Mouse (Mus musculus): ENCODE data around the gene Ace. TPM values are rescaled to one million over a fixed set of nuclear protein-coding genes. Genes with fewer than 3 reads are reported as not detected.

Gene Ace
- polyA plus RNA-seq, 1 experiment, result 1.3 TPM

- H3K4me3 ChIP-seq, result no peak overlapping the region
- no peak overlapping the region for H3ac ChIP-seq (ENCODE audit: control insufficient read depth, insufficient read length)
- H3K27me3 ChIP-seq (ENCODE audit: control insufficient read depth, insufficient read depth, insufficient read length), result no peaks in the 10 kb centered on the region
- no peaks in the 10 kb centered on the region for H3K79me2 ChIP-seq (ENCODE audit: control insufficient read depth, insufficient read depth)
- no peaks in the 10 kb centered on the region for H3K36me3 ChIP-seq (ENCODE audit: control insufficient read depth, insufficient read depth)
- peak overlapping the region; percentile 71 for H3K4me2 ChIP-seq (ENCODE audit: low read depth)
- no peak for TF ChIP-seq USF1 (IDR thresholded peaks at IDR 0.05; ENCODE audit: low read depth)
- TF ChIP-seq REST (IDR thresholded peaks at IDR 0.05; ENCODE audit: insufficient read depth, insufficient read length), result no peak
- no peak for TF ChIP-seq SRF (IDR thresholded peaks at IDR 0.05; ENCODE audit: control insufficient read depth, insufficient read length, low read depth)
- TF ChIP-seq CEBPB (IDR thresholded peaks at IDR 0.05; ENCODE audit: insufficient read depth, poor library complexity, severe bottlenecking), result no peak
- no peak for TF ChIP-seq MYOD1 (IDR thresholded peaks at IDR 0.05; ENCODE audit: control insufficient read depth in 1 of 3, insufficient read length in 2 of 3, low read depth in 2 of 3)
- TF ChIP-seq TCF3 (IDR thresholded peaks at IDR 0.05; ENCODE audit: insufficient read length, low read depth), result no peak
- TF ChIP-seq POLR2AphosphoS2 (IDR thresholded peaks at IDR 0.05; ENCODE audit: insufficient read length, low read depth), result no peak
- TF ChIP-seq E2F4 (IDR thresholded peaks at IDR 0.05; ENCODE audit: insufficient read depth), result no peak
- TF ChIP-seq TCF12 (IDR thresholded peaks at IDR 0.05; ENCODE audit: insufficient read depth, poor library complexity, severe bottlenecking), result no peak
- no peak for TF ChIP-seq MAX (IDR thresholded peaks at IDR 0.05; ENCODE audit: low read depth)
- TF ChIP-seq POLR2A (IDR thresholded peaks at IDR 0.05; ENCODE audit: insufficient read length, low read depth), result no peak
- no peak for TF ChIP-seq MYOG (IDR thresholded peaks at IDR 0.05; ENCODE audit: control insufficient read depth in 1 of 3, insufficient read depth in 1 of 3, insufficient read length in 2 of 3, low read depth in 2 of 3)
These were observed 15.6 kb upstream of the Ace start for GRCm38 (mm10) chr11:105952111-105952510.

GRCm38 (mm10) chr11:105952911-105953386 lies 14.8 kb upstream of the Ace start, which contains the start of gene Cyb561:
Gene Cyb561, minus strand, starts transcription at chr11:105953336.
- Histone ChIP-seq H3K4me2 (ENCODE audit: low read depth) (peak within 1 kb of the TSS; percentile 71), H3K36me3 (ENCODE audit: control insufficient read depth, insufficient read depth) (no peaks in the 10 kb centered on the region), H3K27me3 (ENCODE audit: control insufficient read depth, insufficient read depth, insufficient read length) (no peaks in the 10 kb centered on the region), H3K79me2 (ENCODE audit: control insufficient read depth, insufficient read depth) (no peaks in the 10 kb centered on the region), H3ac (ENCODE audit: control insufficient read depth, insufficient read length) (no peak within 1 kb of the TSS), H3K4me3 (no peak within 1 kb of the TSS)
- TF ChIP-seq POLR2AphosphoS2 (IDR thresholded peaks at IDR 0.05; ENCODE audit: insufficient read length, low read depth), result no peak

- no peak overlapping the region for H3K4me3 ChIP-seq
- no peaks in the 10 kb centered on the region for H3K27me3 ChIP-seq (ENCODE audit: control insufficient read depth, insufficient read depth, insufficient read length)
- no peak overlapping the region for H3ac ChIP-seq (ENCODE audit: control insufficient read depth, insufficient read length)
- no peaks in the 10 kb centered on the region for H3K79me2 ChIP-seq (ENCODE audit: control insufficient read depth, insufficient read depth)
- H3K4me2 ChIP-seq (ENCODE audit: low read depth), result peak overlapping the region; percentile 71
- TF ChIP-seq USF1 (IDR thresholded peaks at IDR 0.05; ENCODE audit: low read depth) (no peak), E2F4 (IDR thresholded peaks at IDR 0.05; ENCODE audit: insufficient read depth) (no peak), SRF (IDR thresholded peaks at IDR 0.05; ENCODE audit: control insufficient read depth, insufficient read length, low read depth) (no peak), TCF3 (IDR thresholded peaks at IDR 0.05; ENCODE audit: insufficient read length, low read depth) (no peak), REST (IDR thresholded peaks at IDR 0.05; ENCODE audit: insufficient read depth, insufficient read length) (no peak), TCF12 (IDR thresholded peaks at IDR 0.05; ENCODE audit: insufficient read depth, poor library complexity, severe bottlenecking) (no peak), MYOD1 (IDR thresholded peaks at IDR 0.05; ENCODE audit: control insufficient read depth in 1 of 3, insufficient read length in 2 of 3, low read depth in 2 of 3) (peak in 1 of 3 experiments; percentile 22), POLR2A (IDR thresholded peaks at IDR 0.05; ENCODE audit: insufficient read length, low read depth) (peak; percentile 42), MAX (IDR thresholded peaks at IDR 0.05; ENCODE audit: low read depth) (no peak), MYOG (IDR thresholded peaks at IDR 0.05; ENCODE audit: control insufficient read depth in 1 of 3, insufficient read depth in 1 of 3, insufficient read length in 2 of 3, low read depth in 2 of 3) (no peak), POLR2AphosphoS2 (IDR thresholded peaks at IDR 0.05; ENCODE audit: insufficient read length, low read depth) (peak; percentile 19), CEBPB (IDR thresholded peaks at IDR 0.05; ENCODE audit: insufficient read depth, poor library complexity, severe bottlenecking) (peak; percentile 81)
- no peaks in the 10 kb centered on the region for H3K36me3 ChIP-seq (ENCODE audit: control insufficient read depth, insufficient read depth)
These were observed 14.3 kb upstream of the Ace start for GRCm38 (mm10) chr11:105953402-105953801.

GRCm38 (mm10) chr11:105955815-105956430 lies 11.8 kb upstream of the Ace start:
- Histone ChIP-seq H3K27me3 (ENCODE audit: control insufficient read depth, insufficient read depth, insufficient read length) (no peaks in the 10 kb centered on the region), H3K4me3 (no peak overlapping the region), H3K79me2 (ENCODE audit: control insufficient read depth, insufficient read depth) (no peaks in the 10 kb centered on the region), H3ac (ENCODE audit: control insufficient read depth, insufficient read length) (no peak overlapping the region), H3K36me3 (ENCODE audit: control insufficient read depth, insufficient read depth) (no peaks in the 10 kb centered on the region), H3K4me2 (ENCODE audit: low read depth) (no peak overlapping the region)
- TF ChIP-seq TCF3 (IDR thresholded peaks at IDR 0.05; ENCODE audit: insufficient read length, low read depth) (no peak), POLR2A (IDR thresholded peaks at IDR 0.05; ENCODE audit: insufficient read length, low read depth) (no peak), TCF12 (IDR thresholded peaks at IDR 0.05; ENCODE audit: insufficient read depth, poor library complexity, severe bottlenecking) (no peak), REST (IDR thresholded peaks at IDR 0.05; ENCODE audit: insufficient read depth, insufficient read length) (no peak), E2F4 (IDR thresholded peaks at IDR 0.05; ENCODE audit: insufficient read depth) (no peak), MYOG (IDR thresholded peaks at IDR 0.05; ENCODE audit: control insufficient read depth in 1 of 3, insufficient read depth in 1 of 3, insufficient read length in 2 of 3, low read depth in 2 of 3) (no peak), MAX (IDR thresholded peaks at IDR 0.05; ENCODE audit: low read depth) (no peak), POLR2AphosphoS2 (IDR thresholded peaks at IDR 0.05; ENCODE audit: insufficient read length, low read depth) (no peak)

DNA sequence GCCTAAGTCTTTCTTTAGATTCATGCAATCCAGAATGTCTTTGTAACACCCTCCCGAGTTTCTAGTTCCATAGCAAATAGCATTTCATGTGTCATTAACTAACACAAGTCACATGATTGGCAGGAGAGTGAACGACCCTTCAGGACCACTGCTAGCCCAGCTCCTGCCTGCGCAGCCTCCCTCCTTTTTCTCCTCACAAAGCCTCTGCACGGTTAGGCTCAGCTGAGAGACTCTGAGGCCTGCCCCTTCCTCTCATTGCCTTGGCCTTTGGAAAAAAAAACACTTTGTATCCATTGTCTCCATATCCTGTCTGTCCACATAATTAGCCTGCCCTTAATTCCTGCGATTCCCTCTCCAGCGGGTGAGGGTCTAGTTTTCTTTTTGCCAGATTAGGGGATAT lies 10.2 kb upstream of the Ace start:
- H3K36me3 ChIP-seq (ENCODE audit: control insufficient read depth, insufficient read depth), result no peaks in the 10 kb centered on the region
- H3K27me3 ChIP-seq (ENCODE audit: control insufficient read depth, insufficient read depth, insufficient read length), result no peaks in the 10 kb centered on the region
- H3K4me2 ChIP-seq (ENCODE audit: low read depth), result no peak overlapping the region
- no peak overlapping the region for H3K4me3 ChIP-seq
- H3K79me2 ChIP-seq (ENCODE audit: control insufficient read depth, insufficient read depth), result no peaks in the 10 kb centered on the region
- H3ac ChIP-seq (ENCODE audit: control insufficient read depth, insufficient read length), result no peak overlapping the region
- no peak for TF ChIP-seq E2F4 (IDR thresholded peaks at IDR 0.05; ENCODE audit: insufficient read depth)
- TF ChIP-seq REST (IDR thresholded peaks at IDR 0.05; ENCODE audit: insufficient read depth, insufficient read length), result no peak
- TF ChIP-seq MYOD1 (IDR thresholded peaks at IDR 0.05; ENCODE audit: control insufficient read depth in 1 of 3, insufficient read length in 2 of 3, low read depth in 2 of 3), result no peak
